Mouse (Mus musculus): ENCODE measurements around the gene Tas2r136.

DNA sequence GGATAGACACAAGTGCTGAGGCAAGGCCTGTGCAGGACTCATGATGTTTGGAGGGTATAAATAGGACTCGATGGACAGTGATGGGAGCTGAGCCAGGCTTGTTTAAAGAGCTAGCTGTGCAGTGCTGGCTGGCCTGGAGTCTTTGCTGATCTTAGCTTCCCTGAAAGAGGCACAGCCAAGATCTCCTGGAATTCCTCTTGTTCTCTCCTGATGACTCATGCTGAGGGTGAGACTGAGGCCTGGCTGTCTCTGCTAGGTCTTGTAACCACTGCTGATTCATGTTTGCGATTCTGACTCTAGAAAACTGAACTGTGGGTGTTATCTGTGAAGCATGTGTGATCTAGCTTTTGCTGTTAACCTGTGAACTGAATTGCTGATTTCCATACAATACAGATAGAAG, 27.8 kb downstream of the Tas2r136 start:
- no peak for TF ChIP-seq CTCF (IDR thresholded peaks at IDR 0.05)
- TF ChIP-seq EP300 (IDR thresholded peaks at IDR 0.05; ENCODE audit: insufficient read depth, low read depth, low read length) = no peak
